Mouse (Mus musculus): ENCODE measurements around the gene BC025920. TPM values are rescaled to one million over a fixed set of nuclear protein-coding genes. Genes with fewer than 3 reads are reported as not detected.

BC025920 gene
- total and polyA plus RNA-seq, 3 experiments, result 1.4 to 2.3 (median 1.6) TPM

DNA sequence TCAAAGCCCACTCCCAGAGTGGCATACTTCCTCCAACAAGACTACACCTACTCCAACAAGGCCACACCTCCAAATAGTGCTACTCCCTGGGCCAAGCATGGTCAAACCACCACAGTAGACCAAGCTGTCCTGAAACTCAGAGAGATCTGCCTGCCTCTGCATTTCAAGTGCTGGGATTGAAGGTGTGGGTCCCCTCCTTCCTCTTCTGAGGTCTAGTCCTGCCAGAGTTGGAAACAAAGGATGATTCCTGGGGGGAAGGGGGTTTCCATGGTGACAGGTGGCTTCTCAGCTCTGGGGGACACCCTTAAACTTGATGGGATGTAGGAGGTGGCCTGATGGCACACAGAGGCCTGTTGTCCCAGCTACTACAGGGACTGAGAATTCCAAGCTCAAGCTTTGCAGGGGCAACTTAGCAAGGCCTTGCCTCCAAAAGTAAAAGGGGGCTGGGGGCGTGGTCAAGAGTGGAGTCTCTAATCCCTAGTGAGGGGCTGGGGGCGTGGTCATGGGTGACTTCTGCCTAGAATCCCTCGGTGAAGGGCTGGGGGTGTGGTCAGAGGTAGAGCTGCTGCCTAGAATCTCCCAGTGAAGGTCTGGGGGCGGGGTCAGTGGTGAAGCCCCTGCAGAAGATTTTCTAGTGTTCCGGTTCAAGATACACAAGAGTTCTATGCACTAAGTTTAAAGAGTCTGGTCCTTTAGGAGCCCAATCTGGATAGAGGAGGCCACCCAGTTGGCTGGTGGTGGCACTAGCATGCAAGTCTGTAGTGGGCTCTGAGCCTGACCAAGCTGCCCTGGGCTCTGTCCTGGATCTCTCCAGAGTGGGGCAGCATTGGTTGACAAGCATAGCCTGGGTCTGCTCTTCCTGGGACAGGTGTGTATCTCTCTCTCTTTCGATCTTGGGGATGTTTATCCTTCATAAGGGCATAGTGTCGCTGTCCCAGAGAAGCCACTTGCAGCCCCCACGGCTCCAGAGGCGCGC lies 31.7 kb upstream of the BC025920 start, which contains the start of gene Tle2:
Gene Tle2, plus strand, starts transcription at position 481 of the 976 bp plus-strand sequence.
- TF ChIP-seq CTCF (conservative IDR thresholded peaks at IDR 0.05 in 1 of 2, IDR thresholded peaks at IDR 0.05 in 1 of 2; ENCODE audit: low read depth in 2 of 2, low read length in 2 of 2) (no peak), MEF2A (IDR thresholded peaks at IDR 0.05; ENCODE audit: borderline replicate concordance, low read depth, low read length) (no peak), JUND (conservative IDR thresholded peaks at IDR 0.05; ENCODE audit: low read depth, low read length) (no peak), EP300 (IDR thresholded peaks at IDR 0.05; ENCODE audit: low read length) (no peak)
- Histone ChIP-seq H3K79me2 (replicated peaks; ENCODE audit: control insufficient read depth, extremely low read depth, insufficient read depth, poor library complexity, severe bottlenecking) (no peaks in the 10 kb centered on the region), H3K4me1 (ENCODE audit: control insufficient read depth in 1 of 2, insufficient read depth in 2 of 2) (peaks cover 2 to 9% of the 10 kb centered on the region in 2 experiments; a peak in 2 of 4 replicates), H3K9ac (ENCODE audit: insufficient read depth, low read depth) (no peak within 1 kb of the TSS), H3K27me3 (replicated peaks) (peaks cover 100% of the 10 kb centered on the region), H3K4me3 (replicated peaks in 1 of 3; ENCODE audit: low read depth in 2 of 3, low read length in 2 of 3, poor library complexity in 1 of 3) (no peak within 1 kb of the TSS), H3K9me3 (replicated peaks; ENCODE audit: low read length) (peaks cover 11% of the 10 kb centered on the region), H3K4me2 (ENCODE audit: insufficient read depth, low read depth, poor library complexity, severe bottlenecking) (peak within 1 kb of the TSS; percentile 52; the same call in 1 of the 2 replicates), H3K27ac (ENCODE audit: insufficient read depth, low read depth) (no peak within 1 kb of the TSS), H3K36me3 (replicated peaks in 1 of 2; ENCODE audit: control insufficient read depth in 1 of 2, insufficient read depth in 1 of 2, low read length in 1 of 2) (no peaks in the 10 kb centered on the region)
- dilution Hi-C loops (cut with MboI; ENCODE audit: extremely low pct_ligation_motif_present, extremely low pct_unique_long_range_greater_than_20kb, low sequenced_read_pairs) (no loop called here), in situ Hi-C loops (cut with MboI; ENCODE audit: low pct_ligation_motif_present, low pct_unique_long_range_greater_than_20kb, low sequenced_read_pairs) (no loop called here)
- no peak for DNase-seq (ENCODE audit: extremely low read depth)

DNA sequence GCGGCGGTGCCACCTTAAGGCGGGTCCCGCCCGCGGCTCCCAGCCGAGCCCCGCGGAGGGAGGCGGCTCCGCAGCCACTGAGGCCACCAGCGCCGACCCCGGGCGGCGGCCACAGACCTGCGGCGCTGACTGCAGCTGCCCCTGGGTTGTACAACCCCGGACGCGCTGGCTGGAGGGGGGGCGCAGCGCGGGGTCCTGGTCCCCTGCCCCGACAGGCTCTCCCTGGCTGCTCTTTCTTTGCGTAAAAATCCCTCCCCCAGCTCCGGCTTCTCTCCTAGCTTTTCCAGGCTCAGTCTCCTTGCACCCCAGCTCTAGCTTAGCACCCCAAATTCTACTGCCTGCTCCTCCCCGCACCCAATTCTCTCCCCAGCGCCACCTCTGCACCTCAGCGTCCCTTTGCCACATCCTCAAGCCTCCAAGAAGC lies 30.9 kb upstream of the BC025920 start:
- Histone ChIP-seq H3K27me3 (replicated peaks) (peaks cover 100% of the 10 kb centered on the region), H3K4me2 (ENCODE audit: insufficient read depth, low read depth, poor library complexity, severe bottlenecking) (peak overlapping the region; percentile 52; the same call in 1 of the 2 replicates), H3K9ac (ENCODE audit: insufficient read depth, low read depth) (no peak overlapping the region), H3K79me2 (replicated peaks; ENCODE audit: control insufficient read depth, extremely low read depth, insufficient read depth, poor library complexity, severe bottlenecking) (no peaks in the 10 kb centered on the region), H3K27ac (ENCODE audit: insufficient read depth, low read depth) (no peak overlapping the region), H3K36me3 (replicated peaks in 1 of 2; ENCODE audit: control insufficient read depth in 1 of 2, insufficient read depth in 1 of 2, low read length in 1 of 2) (no peaks in the 10 kb centered on the region), H3K9me3 (replicated peaks; ENCODE audit: low read length) (peaks cover 11% of the 10 kb centered on the region), H3K4me3 (replicated peaks in 1 of 3; ENCODE audit: low read depth in 2 of 3, low read length in 2 of 3, poor library complexity in 1 of 3) (no peak overlapping the region), H3K4me1 (ENCODE audit: control insufficient read depth in 1 of 2, insufficient read depth in 2 of 2) (peaks cover 2 to 9% of the 10 kb centered on the region in 2 experiments; a peak in 2 of 4 replicates)
- no peak for DNase-seq (ENCODE audit: extremely low read depth)
- dilution Hi-C loops (cut with MboI; ENCODE audit: extremely low pct_ligation_motif_present, extremely low pct_unique_long_range_greater_than_20kb, low sequenced_read_pairs), result no loop called here
- in situ Hi-C loops (cut with MboI; ENCODE audit: low pct_ligation_motif_present, low pct_unique_long_range_greater_than_20kb, low sequenced_read_pairs), result no loop called here
- no peak for TF ChIP-seq E2F4 (IDR thresholded peaks at IDR 0.05; ENCODE audit: insufficient replicate concordance, low read depth, low read length)
- TF ChIP-seq MYC (IDR thresholded peaks at IDR 0.05; ENCODE audit: low read depth, low read length), result no peak
- no peak for TF ChIP-seq SMC3 (IDR thresholded peaks at IDR 0.05; ENCODE audit: low read depth, low read length)
- no peak for TF ChIP-seq MAZ (IDR thresholded peaks at IDR 0.05; ENCODE audit: low read depth, low read length)
- no peak for TF ChIP-seq RCOR1 (conservative IDR thresholded peaks at IDR 0.05; ENCODE audit: low read depth, low read length)

DNA sequence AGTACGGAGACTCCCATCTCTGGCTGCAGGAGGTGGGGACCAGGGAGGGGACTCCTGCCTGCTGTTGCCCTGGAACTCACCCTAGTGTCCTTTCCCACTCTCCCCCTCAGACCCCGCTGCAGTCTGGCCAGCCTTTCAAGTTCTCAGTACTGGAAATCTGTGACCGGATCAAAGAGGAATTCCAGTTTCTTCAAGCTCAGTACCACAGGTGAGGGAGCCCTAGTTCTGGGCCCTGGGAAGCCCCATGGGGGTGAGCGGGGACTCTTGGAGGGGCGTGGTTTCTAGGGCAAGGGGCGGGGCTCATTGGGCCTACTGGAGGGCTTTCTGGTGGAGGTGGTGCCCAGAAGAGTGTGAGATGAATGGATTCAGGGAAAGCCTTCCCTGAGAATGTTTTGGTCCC lies 30.4 kb upstream of the BC025920 start:
- Histone ChIP-seq H3K36me3 (replicated peaks in 1 of 2; ENCODE audit: control insufficient read depth in 1 of 2, insufficient read depth in 1 of 2, low read length in 1 of 2) (no peaks in the 10 kb centered on the region), H3K27me3 (replicated peaks) (peaks cover 100% of the 10 kb centered on the region), H3K27ac (ENCODE audit: insufficient read depth, low read depth) (no peak overlapping the region), H3K79me2 (replicated peaks; ENCODE audit: control insufficient read depth, extremely low read depth, insufficient read depth, poor library complexity, severe bottlenecking) (no peaks in the 10 kb centered on the region), H3K4me1 (ENCODE audit: control insufficient read depth in 1 of 2, insufficient read depth in 2 of 2) (peaks cover 2 to 9% of the 10 kb centered on the region in 2 experiments; a peak in 3 of 4 replicates), H3K4me2 (ENCODE audit: insufficient read depth, low read depth, poor library complexity, severe bottlenecking) (no peak overlapping the region), H3K9ac (ENCODE audit: insufficient read depth, low read depth) (no peak overlapping the region), H3K4me3 (replicated peaks in 1 of 3; ENCODE audit: low read depth in 2 of 3, low read length in 2 of 3, poor library complexity in 1 of 3) (no peak overlapping the region), H3K9me3 (replicated peaks; ENCODE audit: low read length) (peaks cover 11% of the 10 kb centered on the region)
- no peak for TF ChIP-seq CTCF (conservative IDR thresholded peaks at IDR 0.05 in 1 of 2, IDR thresholded peaks at IDR 0.05 in 1 of 2; ENCODE audit: low read depth in 2 of 2, low read length in 2 of 2)
- no peak for TF ChIP-seq ZMIZ1 (IDR thresholded peaks at IDR 0.05; ENCODE audit: low read depth, low read length)
- TF ChIP-seq MEF2A (IDR thresholded peaks at IDR 0.05; ENCODE audit: borderline replicate concordance, low read depth, low read length), result no peak
- no peak for TF ChIP-seq IRF4 (IDR thresholded peaks at IDR 0.05; ENCODE audit: low read depth, low read length)
- in situ Hi-C loops (cut with MboI; ENCODE audit: low pct_ligation_motif_present, low pct_unique_long_range_greater_than_20kb, low sequenced_read_pairs), result no loop called here
- no peak for DNase-seq (ENCODE audit: extremely low read depth)
- dilution Hi-C loops (cut with MboI; ENCODE audit: extremely low pct_ligation_motif_present, extremely low pct_unique_long_range_greater_than_20kb, low sequenced_read_pairs), result no loop called here

Data from CH12.LX (cell line).